Mouse (Mus musculus): ENCODE results near the gene Plpp3. TPM values are rescaled to one million over a fixed set of nuclear protein-coding genes. Genes with fewer than 3 reads are reported as not detected.
"Not testable (repeated sequence)": the region's sequence is repeated elsewhere in the genome, so short reads cannot be mapped to it uniquely, and the experiment has no call there.

Plpp3 gene
- polyA plus RNA-seq, 1 experiment: 58.9 TPM

GRCm38 (mm10) chr4:105265678-105266077 is 108.5 kb downstream of the Plpp3 start:
- DNase-seq (ENCODE audit: low read depth): no peak
- TF ChIP-seq POLR2A (IDR thresholded peaks at IDR 0.05; ENCODE audit: borderline replicate concordance, extremely low read depth, insufficient read depth, insufficient read length, poor library complexity, severe bottlenecking): no peak
- TF ChIP-seq CTCF (IDR thresholded peaks at IDR 0.05; ENCODE audit: borderline replicate concordance, extremely low read depth, insufficient read depth, insufficient read length): no peak

- TF ChIP-seq POLR2A (IDR thresholded peaks at IDR 0.05; ENCODE audit: borderline replicate concordance, extremely low read depth, insufficient read depth, insufficient read length, poor library complexity, severe bottlenecking) (no peak), CTCF (IDR thresholded peaks at IDR 0.05; ENCODE audit: borderline replicate concordance, extremely low read depth, insufficient read depth, insufficient read length) (no peak)
- no peak for DNase-seq (ENCODE audit: low read depth)
These were observed 111.1 kb downstream of the Plpp3 start for GRCm38 (mm10) chr4:105268202-105268730.

DNA sequence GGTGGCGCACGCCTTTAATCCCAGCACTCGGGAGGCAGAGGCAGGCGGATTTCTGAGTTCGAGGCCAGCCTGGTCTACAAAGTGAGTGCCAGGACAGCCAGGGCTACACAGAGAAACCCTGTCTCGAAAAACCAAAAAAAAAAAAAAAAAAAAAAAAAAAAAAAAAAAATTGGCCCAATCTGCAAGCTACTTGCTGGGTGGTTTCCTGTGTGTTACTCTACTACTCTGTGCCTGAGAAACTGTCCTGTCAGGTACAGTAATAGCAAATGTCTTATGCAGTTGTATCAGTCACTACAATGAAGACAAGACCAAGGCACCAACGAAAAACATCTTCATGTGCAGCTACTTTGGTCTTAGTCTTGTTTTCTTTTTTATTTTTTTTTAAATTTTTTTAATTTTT is 112.3 kb downstream of the Plpp3 start:
- DNase-seq (ENCODE audit: low read depth): not testable (repeated sequence)

DNA sequence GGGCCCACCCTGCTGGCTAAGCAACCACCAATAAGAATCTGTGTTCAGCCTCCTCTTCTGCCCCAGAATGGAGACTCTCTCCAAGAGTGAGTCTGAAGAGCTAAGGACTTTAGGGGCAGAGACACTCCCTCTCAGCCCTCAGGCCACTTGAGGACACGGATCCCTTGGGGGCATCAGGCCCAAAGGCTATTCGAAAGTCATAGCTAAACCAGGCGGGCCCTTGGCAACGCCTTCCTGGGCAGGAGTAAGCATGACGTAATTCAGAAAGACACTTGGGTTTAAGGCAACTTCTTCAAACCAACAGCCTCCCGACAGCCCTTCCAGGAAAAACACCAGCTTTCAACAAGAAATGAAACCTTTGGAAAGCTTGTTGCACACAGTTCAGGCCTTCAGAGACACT is 114.0 kb downstream of the Plpp3 start:
- DNase-seq (ENCODE audit: low read depth): no peak
- no peak for TF ChIP-seq CTCF (IDR thresholded peaks at IDR 0.05; ENCODE audit: borderline replicate concordance, extremely low read depth, insufficient read depth, insufficient read length)
- TF ChIP-seq POLR2A (IDR thresholded peaks at IDR 0.05; ENCODE audit: borderline replicate concordance, extremely low read depth, insufficient read depth, insufficient read length, poor library complexity, severe bottlenecking): no peak

GRCm38 (mm10) chr4:105273034-105273433 is 115.9 kb downstream of the Plpp3 start:
- no peak for DNase-seq (ENCODE audit: low read depth)
- no peak for TF ChIP-seq CTCF (IDR thresholded peaks at IDR 0.05; ENCODE audit: borderline replicate concordance, extremely low read depth, insufficient read depth, insufficient read length)
- TF ChIP-seq POLR2A (IDR thresholded peaks at IDR 0.05; ENCODE audit: borderline replicate concordance, extremely low read depth, insufficient read depth, insufficient read length, poor library complexity, severe bottlenecking): no peak

- no peak for DNase-seq (ENCODE audit: low read depth)
- no peak for TF ChIP-seq POLR2A (IDR thresholded peaks at IDR 0.05; ENCODE audit: borderline replicate concordance, extremely low read depth, insufficient read depth, insufficient read length, poor library complexity, severe bottlenecking)
- no peak for TF ChIP-seq CTCF (IDR thresholded peaks at IDR 0.05; ENCODE audit: borderline replicate concordance, extremely low read depth, insufficient read depth, insufficient read length)
These were observed 116.3 kb downstream of the Plpp3 start for GRCm38 (mm10) chr4:105273486-105273885.

GRCm38 (mm10) chr4:105275616-105276015 is 118.5 kb downstream of the Plpp3 start:
- no peak for TF ChIP-seq CTCF (IDR thresholded peaks at IDR 0.05; ENCODE audit: borderline replicate concordance, extremely low read depth, insufficient read depth, insufficient read length)
- TF ChIP-seq POLR2A (IDR thresholded peaks at IDR 0.05; ENCODE audit: borderline replicate concordance, extremely low read depth, insufficient read depth, insufficient read length, poor library complexity, severe bottlenecking): no peak

DNA sequence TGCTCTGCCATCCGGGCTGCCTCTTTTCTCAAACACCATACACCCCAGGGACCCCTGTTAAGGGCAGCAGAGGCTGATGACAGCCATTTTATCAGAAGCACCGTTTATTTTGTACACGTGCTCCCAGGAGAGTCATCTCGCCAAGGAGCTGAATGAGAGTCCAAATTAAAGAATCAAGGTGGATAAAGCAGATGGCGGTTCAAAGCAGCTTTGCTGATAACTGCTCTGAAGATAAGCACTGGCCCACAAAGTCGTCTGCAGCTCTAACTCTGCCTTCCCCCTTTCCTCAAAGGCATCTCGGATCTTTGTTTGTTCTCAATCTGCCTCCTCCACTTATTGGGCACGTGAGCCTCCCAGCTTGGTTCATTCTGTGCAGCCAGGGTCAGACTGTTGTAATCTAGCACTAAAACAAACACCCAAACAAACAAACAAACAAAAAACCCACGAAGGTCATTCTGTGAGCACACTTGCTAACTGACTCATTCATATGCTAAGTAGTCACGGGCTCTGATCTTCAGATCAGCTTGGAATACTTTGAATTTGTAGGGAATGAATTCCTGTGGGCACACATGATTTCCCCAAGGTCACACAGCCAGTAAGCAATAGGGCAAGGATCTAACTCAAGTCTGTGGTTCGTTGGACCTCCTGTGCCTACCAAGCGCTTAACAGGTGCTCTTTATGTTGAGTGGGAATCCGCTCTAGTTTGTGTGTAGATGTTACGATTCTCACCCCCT is 119.1 kb downstream of the Plpp3 start:
- TF ChIP-seq CTCF (IDR thresholded peaks at IDR 0.05; ENCODE audit: borderline replicate concordance, extremely low read depth, insufficient read depth, insufficient read length): no peak
- TF ChIP-seq POLR2A (IDR thresholded peaks at IDR 0.05; ENCODE audit: borderline replicate concordance, extremely low read depth, insufficient read depth, insufficient read length, poor library complexity, severe bottlenecking): no peak
- peak; percentile 22 for DNase-seq (ENCODE audit: low read depth)

More at GRCm38 (mm10) chr4:105275616-105276015, 118.5 kb downstream of the Plpp3 start:
- no peak for DNase-seq (ENCODE audit: low read depth)

DNA sequence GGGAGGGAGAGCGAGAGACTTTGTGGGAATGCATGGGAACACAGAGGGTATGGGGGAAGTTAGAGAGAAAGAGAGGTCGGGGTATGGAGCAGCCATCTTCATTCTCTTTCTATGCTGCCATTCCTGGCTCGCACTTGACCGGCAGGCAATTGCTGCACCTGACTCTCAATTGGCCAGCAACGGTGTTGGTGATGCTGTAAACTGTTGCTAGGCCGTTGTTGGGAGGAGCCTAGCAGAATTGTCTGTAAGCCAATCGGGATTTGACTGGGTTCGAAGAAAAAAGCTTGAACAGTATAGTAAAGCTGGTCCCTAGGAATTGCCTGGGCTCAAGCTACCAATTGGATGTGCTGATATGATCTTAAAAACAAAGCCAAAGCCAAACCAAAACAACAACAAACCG is 121.0 kb downstream of the Plpp3 start:
- no peak for DNase-seq (ENCODE audit: low read depth)
- no peak for TF ChIP-seq POLR2A (IDR thresholded peaks at IDR 0.05; ENCODE audit: borderline replicate concordance, extremely low read depth, insufficient read depth, insufficient read length, poor library complexity, severe bottlenecking)
- TF ChIP-seq CTCF (IDR thresholded peaks at IDR 0.05; ENCODE audit: borderline replicate concordance, extremely low read depth, insufficient read depth, insufficient read length): no peak

- no peak for DNase-seq (ENCODE audit: low read depth)
- TF ChIP-seq CTCF (IDR thresholded peaks at IDR 0.05; ENCODE audit: borderline replicate concordance, extremely low read depth, insufficient read depth, insufficient read length) (no peak), POLR2A (IDR thresholded peaks at IDR 0.05; ENCODE audit: borderline replicate concordance, extremely low read depth, insufficient read depth, insufficient read length, poor library complexity, severe bottlenecking) (no peak)
These were observed 121.6 kb downstream of the Plpp3 start for GRCm38 (mm10) chr4:105278571-105279410.

DNA sequence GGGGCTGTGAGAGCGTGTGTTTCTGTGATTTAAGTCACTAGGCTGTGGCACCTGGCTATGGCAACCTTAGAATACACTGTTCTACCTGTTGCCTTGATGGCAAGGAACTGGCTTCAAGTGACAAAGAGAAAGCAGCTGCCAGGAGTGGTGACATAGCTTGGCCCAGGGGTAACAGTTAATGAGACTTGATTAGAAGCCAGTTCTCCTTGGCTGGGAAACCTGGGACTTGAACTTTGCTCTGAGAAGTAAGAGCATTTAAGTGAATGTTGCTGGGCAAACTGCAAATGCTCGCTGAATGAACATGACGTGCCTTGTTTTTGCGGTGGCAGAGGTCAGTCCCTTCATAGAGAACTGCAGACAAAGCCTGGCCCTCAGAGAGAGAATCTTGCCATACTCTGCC is 122.7 kb downstream of the Plpp3 start:
- DNase-seq (ENCODE audit: low read depth): no peak
- no peak for TF ChIP-seq POLR2A (IDR thresholded peaks at IDR 0.05; ENCODE audit: borderline replicate concordance, extremely low read depth, insufficient read depth, insufficient read length, poor library complexity, severe bottlenecking)

All from brain, embryonic 14.5 days (tissue).